Mouse (Mus musculus): ENCODE data around the gene Dpp9. TPM values are rescaled to one million over a fixed set of nuclear protein-coding genes. Genes with fewer than 3 reads are reported as not detected.

The Dpp9 gene
- total RNA-seq, 1 experiment from 2014 or later, result 14.5 TPM

GRCm38 (mm10) chr17:56233818-56234469, 15.2 kb upstream of the Dpp9 start:
- ATAC-seq (ENCODE audit: extremely low read depth, insufficient number of reproducible peaks, low FRiP score, poor library complexity, severe bottlenecking), result no peak

GRCm38 (mm10) chr17:56233389-56233788, 14.7 kb upstream of the Dpp9 start:
- ATAC-seq (ENCODE audit: extremely low read depth, insufficient number of reproducible peaks, low FRiP score, poor library complexity, severe bottlenecking), result no peak

DNA sequence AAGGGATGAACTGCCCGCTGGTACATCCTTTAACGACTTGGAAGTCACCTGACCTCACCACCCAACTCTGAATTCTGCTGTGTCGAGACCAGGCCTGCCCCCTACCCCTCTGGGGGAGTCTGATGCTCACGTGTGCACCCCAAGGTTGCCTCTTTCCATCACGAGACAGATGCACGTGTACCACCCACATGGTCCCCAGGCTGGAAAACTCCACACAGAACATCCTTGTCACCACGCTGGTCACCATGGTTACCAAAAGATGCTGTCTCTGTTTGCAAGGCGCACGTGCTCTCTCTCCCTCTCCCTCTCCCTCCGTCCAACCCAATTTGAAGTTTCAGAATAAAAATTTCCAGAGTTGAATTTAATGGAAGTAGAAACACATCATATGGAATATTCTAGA, 11.2 kb upstream of the Dpp9 start:
- ATAC-seq (ENCODE audit: extremely low read depth, insufficient number of reproducible peaks, low FRiP score, poor library complexity, severe bottlenecking), result no peak

GRCm38 (mm10) chr17:56226566-56226965, 7.9 kb upstream of the Dpp9 start:
- no peak for ATAC-seq (ENCODE audit: extremely low read depth, insufficient number of reproducible peaks, low FRiP score, poor library complexity, severe bottlenecking)

- ATAC-seq (ENCODE audit: extremely low read depth, insufficient number of reproducible peaks, low FRiP score, poor library complexity, severe bottlenecking), result no peak
These were observed 6.2 kb upstream of the Dpp9 start for GRCm38 (mm10) chr17:56224916-56225315.

DNA sequence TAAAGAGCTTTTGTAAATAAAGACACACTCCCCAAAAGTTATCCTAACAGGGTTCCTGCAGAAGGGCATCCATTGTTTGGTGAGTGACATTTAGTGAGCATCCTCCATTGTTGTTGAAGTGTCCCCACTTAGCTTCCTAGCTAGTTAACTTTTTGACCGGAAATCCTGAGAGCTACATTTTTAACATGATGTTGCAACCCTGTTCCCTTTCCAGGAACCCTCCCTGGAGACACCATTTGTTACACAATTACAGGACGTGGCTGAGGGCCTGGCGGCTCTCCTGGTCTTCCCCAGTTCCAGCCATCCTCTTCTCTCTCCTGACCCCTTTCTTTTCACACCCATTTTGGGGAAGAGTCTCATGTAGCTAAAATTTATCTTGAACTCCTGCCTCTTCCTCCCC, 1.1 kb upstream of the Dpp9 start:
- no peak for ATAC-seq (ENCODE audit: extremely low read depth, insufficient number of reproducible peaks, low FRiP score, poor library complexity, severe bottlenecking)

DNA sequence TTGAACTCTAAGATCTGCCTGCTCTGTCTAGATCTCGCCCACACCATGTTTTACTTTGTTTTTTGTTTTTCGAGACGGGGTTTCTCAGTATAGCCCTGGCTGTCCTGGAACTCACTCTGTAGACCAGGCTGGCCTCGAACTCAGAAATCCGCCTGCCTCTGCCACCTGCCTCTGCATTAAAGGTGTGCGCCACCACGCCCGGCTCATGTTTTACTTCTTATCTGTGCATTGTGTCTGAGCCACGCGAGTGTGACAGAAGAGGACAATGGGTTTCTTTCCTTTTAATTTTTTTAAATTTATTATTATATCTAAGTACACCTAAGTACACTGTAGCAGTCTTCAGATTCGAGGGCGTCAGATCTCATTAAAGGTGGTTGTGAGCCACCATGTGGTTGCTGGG, 546 bp upstream of the Dpp9 start:
- ATAC-seq (ENCODE audit: extremely low read depth, insufficient number of reproducible peaks, low FRiP score, poor library complexity, severe bottlenecking), result no peak

GRCm38 (mm10) chr17:56217670-56218069, 1.0 kb downstream of the Dpp9 start:
- ATAC-seq (ENCODE audit: extremely low read depth, insufficient number of reproducible peaks, low FRiP score, poor library complexity, severe bottlenecking), result no peak

DNA sequence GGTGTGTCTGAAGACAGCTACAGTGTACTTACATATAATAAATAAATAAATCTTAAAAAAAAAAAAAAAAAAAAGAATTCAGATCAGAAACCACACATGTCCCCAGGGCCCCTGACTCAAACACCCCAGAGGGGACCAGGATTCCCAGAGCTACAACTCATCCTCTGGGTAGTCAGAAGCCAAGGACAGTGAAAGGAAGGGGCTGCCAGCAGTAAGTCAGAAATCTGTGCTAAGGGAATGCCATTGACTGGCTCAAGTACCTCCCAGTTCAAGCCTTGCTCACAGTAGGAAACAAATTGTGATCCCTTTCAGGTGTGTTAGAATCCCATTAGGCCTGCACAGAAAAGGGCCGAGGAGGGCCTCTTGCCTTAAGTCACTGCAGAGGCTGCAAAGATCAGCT, 4.5 kb downstream of the Dpp9 start:
- ATAC-seq (ENCODE audit: extremely low read depth, insufficient number of reproducible peaks, low FRiP score, poor library complexity, severe bottlenecking), result no peak

DNA sequence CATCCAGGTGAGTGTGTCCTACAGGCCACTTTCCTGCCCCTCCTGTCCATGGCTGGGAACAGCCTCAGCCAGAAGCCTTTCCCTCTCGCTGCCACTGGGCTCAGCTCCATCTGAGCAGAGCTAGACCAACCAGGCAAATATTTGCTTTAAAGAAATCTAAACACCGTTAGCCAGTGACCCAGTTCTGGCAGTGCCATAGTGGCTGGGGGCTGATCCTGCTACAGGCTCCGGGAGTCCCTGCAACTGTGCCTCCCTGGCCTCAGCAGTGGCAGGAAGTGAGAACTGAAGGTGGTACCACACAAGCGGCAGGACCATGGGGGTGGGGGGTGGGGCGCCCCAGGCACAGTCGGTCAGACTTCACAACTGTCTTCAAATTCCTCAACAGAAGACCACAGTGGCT, 6.0 kb downstream of the Dpp9 start:
- ATAC-seq (ENCODE audit: extremely low read depth, insufficient number of reproducible peaks, low FRiP score, poor library complexity, severe bottlenecking), result no peak

DNA sequence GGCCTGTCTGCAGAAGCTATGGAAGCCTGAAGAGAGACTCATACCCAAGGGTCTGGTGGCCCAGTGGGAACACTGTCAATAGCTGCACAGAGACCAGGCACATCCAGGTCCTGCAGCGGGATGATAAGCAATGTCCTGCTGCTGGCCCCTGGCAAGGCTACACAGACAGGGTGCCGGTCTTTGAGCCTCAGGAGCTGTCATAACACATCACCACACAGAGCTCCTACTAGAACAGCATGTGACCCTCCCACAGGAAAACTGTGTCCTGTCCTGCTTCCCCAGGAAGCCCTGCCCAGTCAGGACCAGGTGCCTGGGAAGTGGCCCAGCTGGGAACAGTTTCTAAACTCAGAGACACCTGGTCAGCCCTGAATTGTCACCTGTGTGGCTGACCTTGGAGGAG, 7.6 kb downstream of the Dpp9 start:
- ATAC-seq (ENCODE audit: extremely low read depth, insufficient number of reproducible peaks, low FRiP score, poor library complexity, severe bottlenecking), result no peak

- ATAC-seq (ENCODE audit: extremely low read depth, insufficient number of reproducible peaks, low FRiP score, poor library complexity, severe bottlenecking), result no peak
These were observed 9.9 kb downstream of the Dpp9 start for GRCm38 (mm10) chr17:56208821-56209220.

DNA sequence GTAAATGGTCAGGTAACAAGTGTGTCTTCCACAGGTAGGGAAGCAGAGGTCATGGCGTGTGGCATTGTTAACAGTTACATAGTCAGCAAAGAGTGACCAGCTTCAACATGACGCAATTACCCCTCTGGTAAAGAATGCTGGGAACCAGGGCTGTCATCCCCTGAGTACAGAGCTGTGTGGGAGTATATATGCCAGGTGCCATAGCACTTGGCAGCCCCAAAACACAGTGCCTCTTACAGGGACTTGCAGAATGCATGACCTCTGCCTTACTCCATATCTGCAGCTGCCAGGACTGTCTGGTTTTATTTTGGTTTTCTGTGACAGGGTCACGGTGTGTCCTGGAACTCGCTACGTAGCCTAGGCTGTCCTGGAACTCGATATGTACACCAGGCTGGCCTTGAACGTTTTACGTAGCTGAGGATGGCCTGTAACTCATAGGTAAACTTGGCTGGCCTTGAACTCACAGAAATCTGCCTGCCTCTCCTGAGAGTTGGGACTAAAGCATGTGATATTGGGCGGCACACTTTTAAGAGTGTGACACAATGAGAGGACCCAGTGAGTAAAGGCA, 10.7 kb downstream of the Dpp9 start:
- ATAC-seq (ENCODE audit: extremely low read depth, insufficient number of reproducible peaks, low FRiP score, poor library complexity, severe bottlenecking), result no peak

DNA sequence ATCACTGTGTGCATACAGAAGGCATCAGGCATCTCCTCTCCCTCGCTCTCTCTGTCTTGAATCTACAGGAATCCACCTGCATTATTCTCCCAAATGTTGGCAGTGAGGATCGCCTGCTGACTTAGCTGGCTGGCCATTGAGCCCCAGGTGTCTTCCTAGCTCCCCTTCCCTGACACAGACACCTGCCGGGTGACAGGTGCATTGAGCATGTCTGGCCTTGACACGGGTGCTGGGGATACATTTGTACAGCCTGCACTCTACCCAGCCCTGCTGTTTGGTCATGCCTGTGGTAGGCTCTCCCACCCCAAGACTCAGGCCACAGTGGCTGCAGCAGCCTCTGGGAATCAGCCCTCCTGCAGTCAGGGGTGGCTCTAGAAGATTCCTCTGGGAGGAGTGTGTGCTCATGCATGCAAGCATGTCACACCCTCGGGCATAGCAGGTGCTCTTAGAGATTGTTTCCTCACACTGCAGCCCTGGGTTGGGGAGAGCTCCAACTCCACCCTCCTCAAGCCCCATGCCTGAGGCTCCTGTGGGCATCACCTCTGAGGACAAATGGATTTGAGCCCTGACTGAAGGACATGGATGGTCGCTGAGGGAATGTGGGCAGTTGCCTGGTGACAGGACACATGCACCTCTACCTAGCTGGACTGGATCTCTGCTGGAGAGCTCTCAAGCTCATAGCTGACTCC, 11.6 kb downstream of the Dpp9 start:
- no peak for ATAC-seq (ENCODE audit: extremely low read depth, insufficient number of reproducible peaks, low FRiP score, poor library complexity, severe bottlenecking)

GRCm38 (mm10) chr17:56206276-56206884, 12.3 kb downstream of the Dpp9 start:
- ATAC-seq (ENCODE audit: extremely low read depth, insufficient number of reproducible peaks, low FRiP score, poor library complexity, severe bottlenecking), result no peak

GRCm38 (mm10) chr17:56203729-56204128, 15.0 kb downstream of the Dpp9 start:
- ATAC-seq (ENCODE audit: extremely low read depth, insufficient number of reproducible peaks, low FRiP score, poor library complexity, severe bottlenecking), result no peak

DNA sequence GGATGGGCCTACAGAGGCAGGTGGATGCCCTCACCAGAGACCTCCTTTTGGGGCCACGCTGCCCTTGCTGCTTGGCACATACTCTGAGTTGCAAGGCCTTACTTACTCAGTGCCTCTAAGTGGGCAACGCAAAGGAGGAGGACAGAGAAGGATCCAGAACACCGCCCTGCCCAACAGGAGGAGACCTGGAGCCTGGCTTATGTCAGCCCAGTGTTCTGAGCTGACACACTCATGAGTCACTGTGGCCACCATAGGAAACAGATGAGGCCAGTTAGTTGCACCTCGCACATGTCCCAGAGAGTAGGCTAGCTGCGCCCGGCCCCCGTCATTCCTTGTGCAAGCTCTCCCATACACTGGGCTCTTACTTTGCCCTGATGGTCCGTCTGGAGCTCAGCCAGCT, 16.2 kb downstream of the Dpp9 start:
- no peak for ATAC-seq (ENCODE audit: extremely low read depth, insufficient number of reproducible peaks, low FRiP score, poor library complexity, severe bottlenecking)

GRCm38 (mm10) chr17:56201642-56202041, 17.1 kb downstream of the Dpp9 start:
- ATAC-seq (ENCODE audit: extremely low read depth, insufficient number of reproducible peaks, low FRiP score, poor library complexity, severe bottlenecking), result no peak

- 0 out of 2 replicates have a peak, but pooled peaks have one; percentile 24 for ATAC-seq (ENCODE audit: extremely low read depth, insufficient number of reproducible peaks, low FRiP score, poor library complexity, severe bottlenecking)
These were observed 18.1 kb downstream of the Dpp9 start for GRCm38 (mm10) chr17:56200586-56200985.

DNA sequence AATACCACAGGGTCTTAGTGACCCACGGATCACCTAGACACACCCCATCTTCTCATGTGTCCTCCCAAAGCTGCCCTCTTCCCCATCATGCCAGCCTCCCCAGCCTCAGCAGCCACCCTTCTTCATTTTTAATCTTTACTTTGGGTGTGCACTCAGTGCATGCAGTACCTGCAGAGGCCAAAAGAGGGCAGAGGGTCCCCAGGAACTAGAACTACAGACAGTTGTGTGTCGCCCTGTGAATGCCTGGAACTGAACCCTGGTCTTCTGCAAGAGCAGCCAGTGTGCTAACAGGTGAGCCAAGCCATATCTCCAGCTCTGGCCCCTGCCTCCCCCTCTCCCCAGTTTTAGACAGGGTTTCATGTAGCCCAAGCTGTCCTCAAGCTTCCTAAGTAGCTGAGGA, 21.8 kb downstream of the Dpp9 start:
- peak; percentile 22; the same call in 1 of the 2 replicates for ATAC-seq (ENCODE audit: extremely low read depth, insufficient number of reproducible peaks, low FRiP score, poor library complexity, severe bottlenecking)
